Mouse (Mus musculus) small intestine, adult 2 months (tissue): Measurements from ENCODE around the gene Abtb2. TPM values are rescaled to one million over a fixed set of nuclear protein-coding genes. Genes with fewer than 3 reads are reported as not detected.

Experiments used
- H3K27ac ChIP-seq: fragments of 200-500 bp; 2 replicates; pipeline ENCODE4 v1.5.1; 2012; ENCODE audit warnings: low read depth, low read length, control low read depth, inconsistent platforms; ENCODE audit not compliant: insufficient read depth
- H3K27me3 ChIP-seq: fragments of 200-500 bp; 2 replicates; pipeline ENCODE4 v1.6.1; 2012; ENCODE audit warnings: mild to moderate bottlenecking, moderate library complexity, low read length, inconsistent platforms; ENCODE audit not compliant: control insufficient read depth, insufficient read depth
- H3K36me3 ChIP-seq: fragments of 200-500 bp; 2 replicates; pipeline ENCODE4 v1.6.1; 2012; ENCODE audit warnings: mild to moderate bottlenecking, low read length, control low read depth, inconsistent platforms; ENCODE audit not compliant: control insufficient read depth, insufficient read depth
- H3K4me1 ChIP-seq: fragments of 200-500 bp; 2 replicates; pipeline ENCODE4 v1.6.1; 2012; ENCODE audit warnings: low read length, inconsistent platforms, mixed read lengths; ENCODE audit not compliant: control insufficient read depth, insufficient read depth, insufficient read length
- H3K4me3 ChIP-seq: fragments of 200-500 bp; 2 replicates; pipeline ENCODE4 v1.5.1; 2012; ENCODE audit warnings: low read depth, mild to moderate bottlenecking, control low read depth, inconsistent platforms, low read length, moderate library complexity
- CTCF ChIP-seq: fragments of 200-500 bp; IDR thresholded peaks from 2 replicates; pipeline ENCODE4 v1.5.1; 2012; ENCODE audit warnings: low read depth, mild to moderate bottlenecking, control low read depth, inconsistent platforms, low read length, moderate library complexity, mixed read lengths; ENCODE audit not compliant: insufficient replicate concordance, insufficient read length; ENCODE audit errors: extremely low read depth
- POLR2A ChIP-seq: fragments of 200-500 bp; IDR thresholded peaks from 2 replicates; pipeline ENCODE4 v1.6.1; 2012; ENCODE audit warnings: low read depth, mild to moderate bottlenecking, control low read depth, inconsistent platforms, low read length, moderate library complexity
- WGBS: fragments of 180-500 bp; shearing (Covaris S2); methylation state at CpG from one replicate; pipeline ENCODE4 v1.1.7; 2018; 5-methylcytosine and 5-hydroxymethylcytosine counted together
- polyA plus RNA-seq: library from polyadenylated mRNA; depleted of rRNA; stranded (reverse); fragments of >200 nt; gene quantifications from 2 replicates; pipeline ENCODE4 v1.2.3, GENCODE M21; 2012

Gene Abtb2
- polyA plus RNA-seq, 1 experiment: 2.7 TPM

DNA sequence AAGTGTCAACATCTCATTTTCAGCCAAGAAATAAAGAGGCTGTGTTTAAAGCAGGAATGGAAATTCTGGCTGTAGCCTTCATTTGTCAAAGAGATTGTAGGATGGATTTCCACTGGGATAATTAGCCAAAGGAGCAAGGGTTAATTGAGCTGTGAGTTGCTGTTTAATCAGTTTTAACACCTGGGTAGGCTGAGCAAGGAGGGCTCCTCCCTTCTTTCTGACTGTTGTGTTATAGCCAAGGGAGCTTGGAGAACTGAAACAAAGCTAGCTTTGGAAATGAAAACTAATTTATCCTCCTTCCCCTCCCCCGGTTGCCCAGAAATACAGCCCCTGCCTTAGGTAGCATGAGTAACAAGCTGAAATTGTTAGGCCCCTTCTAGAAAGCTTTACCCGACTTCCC, 6.2 kb downstream of the Abtb2 start:
- Histone ChIP-seq H3K36me3 (no peaks in the 10 kb centered on the region), H3K4me3 (no peak overlapping the region), H3K4me1 (peaks cover under 1% of the 10 kb centered on the region), H3K27ac (no peak overlapping the region), H3K27me3 (peaks cover 1% of the 10 kb centered on the region; the same call in 1 of the 2 replicates)
- WGBS: 67% methylated on average over 2 of the region's 2 CpGs
- TF ChIP-seq CTCF (no peak), POLR2A (no peak)

DNA sequence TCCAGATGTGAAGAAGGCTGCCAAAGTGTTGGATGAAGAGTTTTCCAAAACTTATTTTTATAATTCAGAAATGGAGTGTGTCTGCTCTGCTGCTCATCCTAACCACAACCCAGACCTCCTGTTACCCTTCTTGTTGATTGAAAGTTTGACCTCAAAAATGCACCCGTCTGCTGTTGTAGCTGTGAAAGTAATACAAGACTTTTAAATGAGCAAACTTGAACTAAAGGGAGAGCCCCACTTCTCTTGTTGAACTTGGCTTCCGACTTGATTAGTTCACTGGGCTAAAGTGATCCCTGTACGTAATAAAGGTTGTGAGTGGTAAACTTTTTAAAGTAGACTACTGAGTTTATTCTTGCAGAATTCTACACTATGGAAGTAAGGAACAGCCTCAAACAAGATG, 10.3 kb downstream of the Abtb2 start:
- WGBS: 82% methylated on average over 3 of the region's 3 CpGs
- TF ChIP-seq POLR2A: no peak
- no peak overlapping the region for H3K27ac ChIP-seq

DNA sequence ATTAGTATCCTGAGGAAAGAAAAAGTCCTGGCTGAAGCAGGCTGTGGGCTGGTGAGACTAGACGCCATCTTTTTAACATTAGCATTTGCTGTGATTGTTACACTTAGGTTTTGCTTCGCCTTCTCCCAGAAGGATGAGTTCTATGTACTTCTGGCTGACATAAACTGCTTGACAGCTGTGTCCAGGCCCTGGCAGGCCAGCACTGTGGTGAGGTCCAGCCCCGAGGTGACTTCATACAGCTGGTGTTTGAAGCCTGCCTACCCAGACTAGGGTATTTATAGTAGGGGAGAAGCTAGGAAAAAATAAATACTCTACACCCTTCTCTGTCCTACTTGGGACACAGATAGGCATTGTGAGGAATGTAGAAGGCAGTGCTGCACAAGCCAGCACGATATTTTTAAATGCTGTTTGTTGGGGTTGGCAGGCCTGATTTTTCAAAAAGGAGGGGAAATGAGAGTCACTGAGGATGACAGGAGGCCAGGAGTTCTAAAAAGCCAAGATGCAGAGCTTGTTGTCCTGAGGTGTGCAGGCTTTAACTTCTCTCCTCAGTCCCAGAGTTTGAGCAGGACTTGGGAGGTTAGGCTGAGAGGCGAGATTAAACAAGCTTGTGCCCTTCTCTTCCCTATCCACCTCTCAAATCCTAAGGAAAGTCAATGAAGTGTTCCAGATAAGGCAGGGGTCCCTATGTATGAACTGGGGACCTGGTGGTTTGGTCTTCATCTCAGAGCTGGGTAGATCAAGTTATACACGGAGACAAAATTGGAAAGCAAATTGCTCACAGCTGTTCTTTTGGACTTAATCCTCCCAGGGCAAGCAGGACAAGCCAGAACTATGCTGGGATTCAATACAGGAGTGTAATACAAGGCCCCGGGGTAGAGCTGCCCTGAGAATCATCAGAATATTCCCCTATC, 11.9 kb downstream of the Abtb2 start:
- H3K4me1 ChIP-seq: no peaks in the 10 kb centered on the region; the same call in 1 of the 2 replicates
- no peaks in the 10 kb centered on the region for H3K27me3 ChIP-seq
- H3K36me3 ChIP-seq: no peaks in the 10 kb centered on the region
- TF ChIP-seq POLR2A (no peak), CTCF (no peak)
- H3K27ac ChIP-seq: no peak overlapping the region
- H3K4me3 ChIP-seq: no peak overlapping the region
- WGBS: 66% methylated on average over 7 of the region's 7 CpGs

More for the DNA sequence above, 10.3 kb downstream of the Abtb2 start:
- no peaks in the 10 kb centered on the region for H3K27me3 ChIP-seq
- H3K4me3 ChIP-seq: no peak overlapping the region
- H3K36me3 ChIP-seq: no peaks in the 10 kb centered on the region
- no peaks in the 10 kb centered on the region for H3K4me1 ChIP-seq

DNA sequence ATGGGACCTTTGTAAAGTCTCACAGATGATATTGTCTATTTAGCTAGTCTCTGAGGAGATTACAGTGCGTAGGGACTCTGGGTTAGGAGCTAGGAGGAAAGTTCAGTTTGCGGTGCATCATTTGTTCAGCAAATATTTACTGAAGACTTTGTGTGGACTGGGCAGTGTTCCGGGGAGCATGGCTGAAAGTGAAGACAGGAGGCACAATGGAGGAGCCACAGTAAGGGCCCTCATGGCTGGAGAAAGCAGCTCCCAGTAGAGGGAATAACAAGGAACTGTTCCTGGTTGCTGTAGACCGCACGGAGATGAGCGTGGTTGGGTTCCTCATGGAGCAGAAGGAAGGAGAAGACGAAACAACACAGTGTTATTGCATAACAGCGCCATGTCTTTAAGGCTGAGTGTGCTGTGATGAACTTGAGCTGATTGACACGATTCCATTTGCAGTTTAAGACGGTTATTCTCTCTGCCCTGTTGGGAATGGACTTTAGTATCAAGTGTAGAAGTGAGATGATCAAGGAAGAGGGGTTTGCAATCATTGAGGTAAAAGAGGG, 12.6 kb downstream of the Abtb2 start:
- Histone ChIP-seq H3K27me3 (no peaks in the 10 kb centered on the region), H3K4me1 (no peaks in the 10 kb centered on the region; the same call in 1 of the 2 replicates), H3K36me3 (no peaks in the 10 kb centered on the region), H3K4me3 (no peak overlapping the region), H3K27ac (no peak overlapping the region)
- TF ChIP-seq CTCF (no peak), POLR2A (no peak)
- WGBS: 76% methylated on average over 10 of the region's 10 CpGs

DNA sequence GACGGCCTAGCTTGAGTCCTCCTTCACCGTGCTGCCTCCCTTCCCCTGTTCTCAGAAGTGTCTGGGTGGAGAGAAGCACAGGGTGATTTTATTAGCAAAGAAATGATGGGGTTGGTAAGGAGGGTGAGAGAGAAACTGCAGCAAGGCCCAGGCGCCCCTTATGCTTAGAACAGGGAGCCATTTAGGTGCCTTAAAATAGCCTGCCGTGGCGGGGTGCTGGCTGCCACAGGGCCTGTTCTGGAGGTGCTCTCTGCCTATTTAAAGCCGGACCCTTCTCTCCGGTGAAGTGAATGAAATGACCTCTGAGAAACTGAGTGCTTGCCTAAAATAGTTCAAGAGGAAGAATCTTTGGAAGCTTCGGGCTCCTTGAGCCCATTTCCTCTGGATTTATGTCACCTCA, 14.6 kb downstream of the Abtb2 start:
- H3K36me3 ChIP-seq: no peaks in the 10 kb centered on the region
- no peak overlapping the region for H3K27ac ChIP-seq
- 82% methylated on average over 8 of the region's 8 CpGs for WGBS
- no peak for TF ChIP-seq CTCF
- TF ChIP-seq POLR2A: no peak
- no peaks in the 10 kb centered on the region; the same call in 1 of the 2 replicates for H3K4me1 ChIP-seq
- no peaks in the 10 kb centered on the region for H3K27me3 ChIP-seq
- no peak overlapping the region for H3K4me3 ChIP-seq

DNA sequence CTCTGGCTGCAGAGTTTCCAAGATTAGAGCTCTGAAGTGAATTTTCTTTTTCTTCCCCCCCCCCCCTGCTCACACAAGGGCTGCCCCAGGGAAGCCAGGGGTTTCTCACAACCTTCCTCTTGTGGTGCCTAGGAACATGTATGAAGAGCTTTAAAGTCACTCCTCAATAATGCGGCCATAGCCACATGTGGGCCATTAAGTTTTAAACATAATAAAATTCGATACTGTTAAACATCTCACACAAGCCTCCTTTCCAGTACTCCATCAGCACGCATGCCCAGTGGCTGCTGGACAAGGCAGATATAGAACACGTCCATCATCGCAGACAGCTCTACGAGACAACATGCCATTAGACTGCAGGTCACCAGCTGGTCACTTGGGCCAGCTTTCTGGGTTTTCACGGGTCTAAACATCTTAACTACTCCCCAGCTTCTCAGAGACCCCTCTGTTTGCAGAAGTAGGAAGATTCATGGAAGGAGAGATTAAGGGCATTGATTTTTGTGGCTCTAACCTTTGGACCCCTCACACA, 15.3 kb downstream of the Abtb2 start:
- TF ChIP-seq POLR2A: no peak
- H3K4me3 ChIP-seq: no peak overlapping the region
- H3K36me3 ChIP-seq: no peaks in the 10 kb centered on the region
- 70% methylated on average over 7 of the region's 7 CpGs for WGBS
- no peak overlapping the region for H3K27ac ChIP-seq
- H3K4me1 ChIP-seq: no peaks in the 10 kb centered on the region; the same call in 1 of the 2 replicates
- H3K27me3 ChIP-seq: no peaks in the 10 kb centered on the region

DNA sequence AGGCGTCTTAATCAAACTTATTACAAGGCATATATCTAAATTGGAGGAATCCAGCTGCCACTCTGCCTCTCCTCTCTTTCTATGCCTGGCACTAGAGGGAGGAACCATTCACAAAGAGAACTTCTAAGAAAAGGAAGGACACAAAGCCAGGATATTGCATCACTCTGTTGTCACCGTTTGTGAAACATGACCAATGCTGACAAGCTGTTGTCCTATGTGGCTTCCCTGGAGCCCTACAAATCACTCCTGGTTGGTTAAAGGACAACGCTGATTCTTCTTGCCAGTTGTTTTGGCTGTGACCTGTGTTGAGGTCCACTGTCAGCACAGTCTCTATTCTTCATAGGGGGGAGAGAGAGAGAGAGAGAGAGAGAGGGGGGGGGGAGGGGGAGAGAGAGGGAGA, 17.2 kb downstream of the Abtb2 start:
- Histone ChIP-seq H3K4me1 (no peaks in the 10 kb centered on the region; the same call in 1 of the 2 replicates), H3K27ac (no peak overlapping the region), H3K36me3 (no peaks in the 10 kb centered on the region), H3K27me3 (no peaks in the 10 kb centered on the region), H3K4me3 (no peak overlapping the region)
- 57% methylated on average over 3 of the region's 3 CpGs for WGBS
- TF ChIP-seq CTCF: no peak
- TF ChIP-seq POLR2A: no peak
